Mouse (Mus musculus) kidney, embryonic 16.5 days (tissue): ENCODE results near the gene Nrf1. TPM values are rescaled to one million over a fixed set of nuclear protein-coding genes. Genes with fewer than 3 reads are reported as not detected.

Experiments
- ATAC-seq: fragments of 200-750 bp; cut with Nextera tagmentation; 2 replicates; pipeline ENCODE4 v1.8.0; 2017; ENCODE audit warnings: moderate TSS enrichment; ENCODE audit not compliant: low FRiP score, low TSS enrichment
- H3K27ac ChIP-seq: fragments of 300-500 bp; sonication (generic); 2 replicates; pipeline ENCODE4 v1.5.1; 2014; ENCODE audit warnings: low read length
- H3K27me3 ChIP-seq: fragments of 300-500 bp; sonication (generic); 2 replicates; pipeline ENCODE4 v1.6.1; 2014; ENCODE audit warnings: low read length, control low read depth, mixed read lengths; ENCODE audit not compliant: insufficient read depth
- H3K36me3 ChIP-seq: fragments of 300-500 bp; sonication (generic); 2 replicates; pipeline ENCODE4 v1.6.1; 2014; ENCODE audit warnings: low read length, control low read depth, mixed read lengths; ENCODE audit not compliant: insufficient read depth
- H3K4me1 ChIP-seq: fragments of 300-500 bp; sonication (generic); 2 replicates; pipeline ENCODE4 v1.6.1; 2014; ENCODE audit warnings: low read length, control low read depth, mixed read lengths; ENCODE audit not compliant: insufficient read depth
- H3K4me2 ChIP-seq: fragments of 300-500 bp; sonication (generic); replicated peaks from 2 replicates; pipeline ENCODE4 v1.6.1; 2014; ENCODE audit warnings: low read depth, low read length
- H3K4me3 ChIP-seq: fragments of 300-500 bp; sonication (generic); 2 replicates; pipeline ENCODE4 v1.5.1; 2014; ENCODE audit warnings: mild to moderate bottlenecking, low read length
- H3K9ac ChIP-seq: fragments of 300-500 bp; sonication (generic); replicated peaks from 2 replicates; pipeline ENCODE4 v1.6.1; 2014; ENCODE audit warnings: low read length
- H3K9me3 ChIP-seq: fragments of 300-500 bp; sonication (generic); 2 replicates; pipeline ENCODE4 v1.6.1; 2016; ENCODE audit warnings: low read length, control low read depth
- WGBS: fragments of 180-500 bp; shearing (Covaris S2); extraction: QIAGEN DNeasy Blood & Tissue Kit; methylation state at CpG from one replicate; pipeline ENCODE4 v1.1.7; 2014; 5-methylcytosine and 5-hydroxymethylcytosine counted together
- polyA plus RNA-seq: library from polyadenylated mRNA; unstranded; fragments of >200 nt; fragmentation: Nextera tagmentation; extraction: Ambion mirVana; gene quantifications from 2 replicates; pipeline ENCODE4 v1.2.1, GENCODE M21; 2015

Nrf1 gene
- polyA plus RNA-seq, 1 experiment from 2014 or later, result 68.2 TPM

GRCm38 (mm10) chr6:30177305-30177704, 129.5 kb downstream of the Nrf1 start:
- 2% methylated on average over 14 of the region's 14 CpGs for WGBS
- Histone ChIP-seq H3K4me3 (0 out of 2 replicates have a peak overlapping the region, but pooled peaks have one; percentile 7), H3K27ac (no peak overlapping the region), H3K9me3 (no peaks in the 10 kb centered on the region; the same call in 1 of the 2 replicates), H3K9ac (no peak overlapping the region), H3K27me3 (peaks cover 94% of the 10 kb centered on the region), H3K36me3 (no peaks in the 10 kb centered on the region), H3K4me2 (peak overlapping the region; percentile 4; the same call in 1 of the 2 replicates), H3K4me1 (peaks cover 46% of the 10 kb centered on the region)
- no peak for ATAC-seq

- no peak for ATAC-seq
- Histone ChIP-seq H3K4me2 (0 out of 2 replicates have a peak overlapping the region, but pooled peaks have one; percentile 0), H3K4me1 (peaks cover 39% of the 10 kb centered on the region), H3K9ac (no peak overlapping the region), H3K27me3 (peaks cover 85% of the 10 kb centered on the region), H3K27ac (no peak overlapping the region), H3K36me3 (no peaks in the 10 kb centered on the region), H3K4me3 (0 out of 2 replicates have a peak overlapping the region, but pooled peaks have one; percentile 2), H3K9me3 (peaks cover 1% of the 10 kb centered on the region; the same call in 1 of the 2 replicates)
- WGBS, result 1% methylated on average over 27 of the region's 27 CpGs
These were observed 130.3 kb downstream of the Nrf1 start for GRCm38 (mm10) chr6:30178023-30178639.

- 21% methylated on average over 11 of the region's 11 CpGs for WGBS
These were observed 131.3 kb downstream of the Nrf1 start for GRCm38 (mm10) chr6:30179046-30179445.

GRCm38 (mm10) chr6:30180321-30180720, 132.5 kb downstream of the Nrf1 start:
- 29% methylated on average over 2 of the region's 2 CpGs for WGBS
- Histone ChIP-seq H3K4me3 (no peak overlapping the region), H3K36me3 (no peaks in the 10 kb centered on the region), H3K9ac (no peak overlapping the region), H3K9me3 (peaks cover 3% of the 10 kb centered on the region; the same call in 1 of the 2 replicates), H3K27me3 (peaks cover 63% of the 10 kb centered on the region), H3K4me2 (no peak overlapping the region), H3K27ac (no peak overlapping the region), H3K4me1 (peaks cover 18% of the 10 kb centered on the region)
- ATAC-seq, result no peak

More at GRCm38 (mm10) chr6:30179046-30179445, 131.3 kb downstream of the Nrf1 start:
- Histone ChIP-seq H3K9me3 (peaks cover 3% of the 10 kb centered on the region; the same call in 1 of the 2 replicates), H3K4me1 (peaks cover 30% of the 10 kb centered on the region), H3K36me3 (no peaks in the 10 kb centered on the region), H3K27ac (no peak overlapping the region), H3K9ac (no peak overlapping the region), H3K4me2 (no peak overlapping the region), H3K27me3 (peaks cover 76% of the 10 kb centered on the region), H3K4me3 (no peak overlapping the region)
- no peak for ATAC-seq

GRCm38 (mm10) chr6:30182038-30182437, 134.2 kb downstream of the Nrf1 start:
- Histone ChIP-seq H3K27me3 (peaks cover 47% of the 10 kb centered on the region), H3K9ac (no peak overlapping the region), H3K4me1 (peaks cover 8% of the 10 kb centered on the region; the same call in 1 of the 2 replicates), H3K27ac (no peak overlapping the region), H3K4me2 (no peak overlapping the region), H3K4me3 (no peak overlapping the region), H3K9me3 (peaks cover 3% of the 10 kb centered on the region; the same call in 1 of the 2 replicates), H3K36me3 (no peaks in the 10 kb centered on the region)
- 48% methylated on average over 6 of the region's 6 CpGs for WGBS
- ATAC-seq, result no peak

GRCm38 (mm10) chr6:30183624-30184023, 135.8 kb downstream of the Nrf1 start:
- 0 out of 2 replicates have a peak, but pooled peaks cover 3% of the 10 kb centered on the region for H3K4me1 ChIP-seq
- H3K4me2 ChIP-seq, result no peak overlapping the region
- H3K4me3 ChIP-seq, result no peak overlapping the region
- no peak overlapping the region for H3K9ac ChIP-seq
- WGBS, result 75% methylated on average over 4 of the region's 4 CpGs
- peaks cover 3% of the 10 kb centered on the region; the same call in 1 of the 2 replicates for H3K9me3 ChIP-seq
- peaks cover 33% of the 10 kb centered on the region for H3K27me3 ChIP-seq
- no peak for ATAC-seq
- H3K36me3 ChIP-seq, result no peaks in the 10 kb centered on the region
- no peak overlapping the region for H3K27ac ChIP-seq

GRCm38 (mm10) chr6:30195656-30196055, 147.9 kb downstream of the Nrf1 start:
- Histone ChIP-seq H3K9me3 (no peaks in the 10 kb centered on the region), H3K27me3 (no peaks in the 10 kb centered on the region), H3K4me2 (no peak overlapping the region), H3K9ac (no peak overlapping the region), H3K36me3 (no peaks in the 10 kb centered on the region), H3K4me1 (no peaks in the 10 kb centered on the region), H3K4me3 (no peak overlapping the region), H3K27ac (no peak overlapping the region)
- WGBS, result 82% methylated on average over 11 of the region's 11 CpGs
- no peak for ATAC-seq

- Histone ChIP-seq H3K27ac (no peak overlapping the region), H3K4me1 (no peaks in the 10 kb centered on the region), H3K9ac (no peak overlapping the region), H3K4me2 (no peak overlapping the region), H3K9me3 (no peaks in the 10 kb centered on the region), H3K4me3 (no peak overlapping the region), H3K27me3 (no peaks in the 10 kb centered on the region), H3K36me3 (no peaks in the 10 kb centered on the region)
- ATAC-seq, result no peak
- WGBS, result 82% methylated on average over 8 of the region's 8 CpGs
These were observed 148.4 kb downstream of the Nrf1 start for GRCm38 (mm10) chr6:30196143-30196542.
